Mouse (Mus musculus): ENCODE measurements at regions not wholly inside any gene's neighbourhood (a gene's known extent, or its start where the extent isn't known, plus 50 kb on each side); places are given as distances from the start of the nearest gene placed in this dataset.

GRCm38 (mm10) chr15:28560035-28560434 is 356.5 kb downstream of the Dnah5 start:
- WGBS, result 97% methylated on average over 1 of the region's 1 CpGs

GRCm38 (mm10) chr15:28595294-28595693 is 391.7 kb downstream of the Dnah5 start:
- Histone ChIP-seq H3K4me3 (ENCODE audit: low read depth, low read length) (no peak overlapping the region), H3K4me2 (ENCODE audit: low read depth, low read length, severe bottlenecking) (no peak overlapping the region), H3K9me3 (ENCODE audit: control insufficient read depth, low read length) (no peaks in the 10 kb centered on the region), H3K27ac (ENCODE audit: low read depth, low read length) (no peak overlapping the region), H3K4me1 (replicated peaks; ENCODE audit: control insufficient read depth, insufficient read depth, low read length) (no peaks in the 10 kb centered on the region), H3K9ac (ENCODE audit: low read length) (no peak overlapping the region), H3K36me3 (ENCODE audit: control insufficient read depth, insufficient read depth, low read length) (no peaks in the 10 kb centered on the region), H3K27me3 (ENCODE audit: control insufficient read depth, insufficient read depth, low read length) (no peaks in the 10 kb centered on the region)
- DNase-seq (ENCODE audit: low spot score) (no peak), ATAC-seq (replicated peaks; ENCODE audit: low FRiP score) (no peak)

More at GRCm38 (mm10) chr15:28560035-28560434, 356.5 kb downstream of the Dnah5 start:
- no peaks in the 10 kb centered on the region for H3K27me3 ChIP-seq (ENCODE audit: control insufficient read depth, insufficient read depth, low read length)
- H3K4me3 ChIP-seq (ENCODE audit: low read depth, low read length), result no peak overlapping the region
- no peak overlapping the region for H3K9ac ChIP-seq (ENCODE audit: low read length)
- H3K4me2 ChIP-seq (ENCODE audit: low read depth, low read length, severe bottlenecking), result no peak overlapping the region
- no peaks in the 10 kb centered on the region for H3K36me3 ChIP-seq (ENCODE audit: control insufficient read depth, insufficient read depth, low read length)
- no peaks in the 10 kb centered on the region for H3K9me3 ChIP-seq (ENCODE audit: control insufficient read depth, low read length)
- H3K4me1 ChIP-seq (replicated peaks; ENCODE audit: control insufficient read depth, insufficient read depth, low read length), result no peaks in the 10 kb centered on the region
- no peak for DNase-seq (ENCODE audit: low spot score)
- no peak overlapping the region for H3K27ac ChIP-seq (ENCODE audit: low read depth, low read length)
- no peak for ATAC-seq (replicated peaks; ENCODE audit: low FRiP score)

GRCm38 (mm10) chr15:28595725-28596124 is 392.2 kb downstream of the Dnah5 start:
- no peaks in the 10 kb centered on the region for H3K27me3 ChIP-seq (ENCODE audit: control insufficient read depth, insufficient read depth, low read length)
- ATAC-seq (replicated peaks; ENCODE audit: low FRiP score) (no peak), DNase-seq (ENCODE audit: low spot score) (no peak)
- no peak overlapping the region for H3K4me2 ChIP-seq (ENCODE audit: low read depth, low read length, severe bottlenecking)
- WGBS, result 87% methylated on average over 4 of the region's 4 CpGs
- no peaks in the 10 kb centered on the region for H3K36me3 ChIP-seq (ENCODE audit: control insufficient read depth, insufficient read depth, low read length)
- no peaks in the 10 kb centered on the region for H3K9me3 ChIP-seq (ENCODE audit: control insufficient read depth, low read length)
- no peak overlapping the region for H3K27ac ChIP-seq (ENCODE audit: low read depth, low read length)
- H3K4me1 ChIP-seq (replicated peaks; ENCODE audit: control insufficient read depth, insufficient read depth, low read length), result no peaks in the 10 kb centered on the region
- no peak overlapping the region for H3K4me3 ChIP-seq (ENCODE audit: low read depth, low read length)
- no peak overlapping the region for H3K9ac ChIP-seq (ENCODE audit: low read length)

GRCm38 (mm10) chr15:28600132-28600531 is 396.6 kb downstream of the Dnah5 start:
- H3K9ac ChIP-seq (ENCODE audit: low read length), result no peak overlapping the region
- ATAC-seq (replicated peaks; ENCODE audit: low FRiP score) (no peak), DNase-seq (ENCODE audit: low spot score) (peak; percentile 55)
- no peak overlapping the region for H3K27ac ChIP-seq (ENCODE audit: low read depth, low read length)
- no peaks in the 10 kb centered on the region for H3K4me1 ChIP-seq (replicated peaks; ENCODE audit: control insufficient read depth, insufficient read depth, low read length)
- 68% methylated on average over 5 of the region's 5 CpGs for WGBS
- H3K4me2 ChIP-seq (ENCODE audit: low read depth, low read length, severe bottlenecking), result no peak overlapping the region
- no peaks in the 10 kb centered on the region for H3K27me3 ChIP-seq (ENCODE audit: control insufficient read depth, insufficient read depth, low read length)
- no peaks in the 10 kb centered on the region for H3K36me3 ChIP-seq (ENCODE audit: control insufficient read depth, insufficient read depth, low read length)
- no peaks in the 10 kb centered on the region for H3K9me3 ChIP-seq (ENCODE audit: control insufficient read depth, low read length)
- no peak overlapping the region for H3K4me3 ChIP-seq (ENCODE audit: low read depth, low read length)

GRCm38 (mm10) chr15:28615662-28616061 is 412.1 kb downstream of the Dnah5 start:
- no peaks in the 10 kb centered on the region for H3K4me1 ChIP-seq (replicated peaks; ENCODE audit: control insufficient read depth, insufficient read depth, low read length)
- H3K4me2 ChIP-seq (ENCODE audit: low read depth, low read length, severe bottlenecking), result no peak overlapping the region
- no peaks in the 10 kb centered on the region for H3K9me3 ChIP-seq (ENCODE audit: control insufficient read depth, low read length)
- ATAC-seq (replicated peaks; ENCODE audit: low FRiP score), result no peak
- no peak overlapping the region for H3K9ac ChIP-seq (ENCODE audit: low read length)
- H3K36me3 ChIP-seq (ENCODE audit: control insufficient read depth, insufficient read depth, low read length), result no peaks in the 10 kb centered on the region
- 91% methylated on average over 3 of the region's 3 CpGs for WGBS
- no peak overlapping the region for H3K4me3 ChIP-seq (ENCODE audit: low read depth, low read length)
- no peak overlapping the region for H3K27ac ChIP-seq (ENCODE audit: low read depth, low read length)
- no peak for DNase-seq (ENCODE audit: low spot score)
- no peaks in the 10 kb centered on the region for H3K27me3 ChIP-seq (ENCODE audit: control insufficient read depth, insufficient read depth, low read length)

- Histone ChIP-seq H3K27ac (ENCODE audit: low read depth, low read length) (no peak overlapping the region), H3K4me3 (ENCODE audit: low read depth, low read length) (no peak overlapping the region), H3K27me3 (ENCODE audit: control insufficient read depth, insufficient read depth, low read length) (no peaks in the 10 kb centered on the region), H3K9me3 (ENCODE audit: control insufficient read depth, low read length) (no peaks in the 10 kb centered on the region), H3K36me3 (ENCODE audit: control insufficient read depth, insufficient read depth, low read length) (no peaks in the 10 kb centered on the region), H3K9ac (ENCODE audit: low read length) (no peak overlapping the region), H3K4me2 (ENCODE audit: low read depth, low read length, severe bottlenecking) (no peak overlapping the region), H3K4me1 (replicated peaks; ENCODE audit: control insufficient read depth, insufficient read depth, low read length) (peaks cover 2% of the 10 kb centered on the region; the same call in 1 of the 2 replicates)
- DNase-seq (ENCODE audit: low spot score) (no peak), ATAC-seq (replicated peaks; ENCODE audit: low FRiP score) (no peak)
- 8% methylated on average over 3 of the region's 3 CpGs for WGBS
These were observed 436.8 kb downstream of the Dnah5 start for GRCm38 (mm10) chr15:28640349-28640748.

- WGBS, result 0% methylated on average over 1 of the region's 1 CpGs
- H3K9ac ChIP-seq (ENCODE audit: low read length), result no peak overlapping the region
- no peaks in the 10 kb centered on the region for H3K36me3 ChIP-seq (ENCODE audit: control insufficient read depth, insufficient read depth, low read length)
- no peaks in the 10 kb centered on the region for H3K27me3 ChIP-seq (ENCODE audit: control insufficient read depth, insufficient read depth, low read length)
- H3K27ac ChIP-seq (ENCODE audit: low read depth, low read length), result no peak overlapping the region
- ATAC-seq (replicated peaks; ENCODE audit: low FRiP score), result peak; percentile 74
- H3K4me2 ChIP-seq (ENCODE audit: low read depth, low read length, severe bottlenecking), result no peak overlapping the region
- H3K4me1 ChIP-seq (replicated peaks; ENCODE audit: control insufficient read depth, insufficient read depth, low read length), result peaks cover 1% of the 10 kb centered on the region; the same call in 1 of the 2 replicates
- H3K9me3 ChIP-seq (ENCODE audit: control insufficient read depth, low read length), result no peaks in the 10 kb centered on the region
- DNase-seq (ENCODE audit: low spot score), result no peak
- H3K4me3 ChIP-seq (ENCODE audit: low read depth, low read length), result no peak overlapping the region
These were observed 441.6 kb downstream of the Dnah5 start for GRCm38 (mm10) chr15:28645122-28645521.

GRCm38 (mm10) chr15:28653996-28654395 is 450.4 kb downstream of the Dnah5 start:
- H3K9ac ChIP-seq (ENCODE audit: low read length), result no peak overlapping the region
- no peak overlapping the region for H3K4me3 ChIP-seq (ENCODE audit: low read depth, low read length)
- H3K27me3 ChIP-seq (ENCODE audit: control insufficient read depth, insufficient read depth, low read length), result no peaks in the 10 kb centered on the region
- H3K4me1 ChIP-seq (replicated peaks; ENCODE audit: control insufficient read depth, insufficient read depth, low read length), result no peaks in the 10 kb centered on the region
- H3K9me3 ChIP-seq (ENCODE audit: control insufficient read depth, low read length), result no peaks in the 10 kb centered on the region
- no peak for DNase-seq (ENCODE audit: low spot score)
- ATAC-seq (replicated peaks; ENCODE audit: low FRiP score), result no peak
- no peak overlapping the region for H3K27ac ChIP-seq (ENCODE audit: low read depth, low read length)
- 66% methylated on average over 3 of the region's 3 CpGs for WGBS
- no peaks in the 10 kb centered on the region for H3K36me3 ChIP-seq (ENCODE audit: control insufficient read depth, insufficient read depth, low read length)
- H3K4me2 ChIP-seq (ENCODE audit: low read depth, low read length, severe bottlenecking), result no peak overlapping the region

GRCm38 (mm10) chr15:28663847-28664602 is 460.5 kb downstream of the Dnah5 start:
- H3K4me1 ChIP-seq (replicated peaks; ENCODE audit: control insufficient read depth, insufficient read depth, low read length), result no peaks in the 10 kb centered on the region
- no peaks in the 10 kb centered on the region for H3K36me3 ChIP-seq (ENCODE audit: control insufficient read depth, insufficient read depth, low read length)
- no peak overlapping the region for H3K4me2 ChIP-seq (ENCODE audit: low read depth, low read length, severe bottlenecking)
- no peaks in the 10 kb centered on the region for H3K27me3 ChIP-seq (ENCODE audit: control insufficient read depth, insufficient read depth, low read length)
- no peak overlapping the region for H3K27ac ChIP-seq (ENCODE audit: low read depth, low read length)
- H3K9me3 ChIP-seq (ENCODE audit: control insufficient read depth, low read length), result no peaks in the 10 kb centered on the region
- no peak overlapping the region for H3K4me3 ChIP-seq (ENCODE audit: low read depth, low read length)
- H3K9ac ChIP-seq (ENCODE audit: low read length), result no peak overlapping the region
- WGBS, result 90% methylated on average over 6 of the region's 6 CpGs
- DNase-seq (ENCODE audit: low spot score), result no peak
- ATAC-seq (replicated peaks; ENCODE audit: low FRiP score), result no peak
